Mouse (Mus musculus): ENCODE measurements around the gene Dpy30.
A peak's percentile ranks its signal among the peaks of the same experiment; 100 is the strongest.

Dpy30 gene

GRCm38 (mm10) chr17:74294426-74295025, 29.2 kb downstream of the Dpy30 start:
- DNase-seq (ENCODE audit: low read depth): no peak

DNA sequence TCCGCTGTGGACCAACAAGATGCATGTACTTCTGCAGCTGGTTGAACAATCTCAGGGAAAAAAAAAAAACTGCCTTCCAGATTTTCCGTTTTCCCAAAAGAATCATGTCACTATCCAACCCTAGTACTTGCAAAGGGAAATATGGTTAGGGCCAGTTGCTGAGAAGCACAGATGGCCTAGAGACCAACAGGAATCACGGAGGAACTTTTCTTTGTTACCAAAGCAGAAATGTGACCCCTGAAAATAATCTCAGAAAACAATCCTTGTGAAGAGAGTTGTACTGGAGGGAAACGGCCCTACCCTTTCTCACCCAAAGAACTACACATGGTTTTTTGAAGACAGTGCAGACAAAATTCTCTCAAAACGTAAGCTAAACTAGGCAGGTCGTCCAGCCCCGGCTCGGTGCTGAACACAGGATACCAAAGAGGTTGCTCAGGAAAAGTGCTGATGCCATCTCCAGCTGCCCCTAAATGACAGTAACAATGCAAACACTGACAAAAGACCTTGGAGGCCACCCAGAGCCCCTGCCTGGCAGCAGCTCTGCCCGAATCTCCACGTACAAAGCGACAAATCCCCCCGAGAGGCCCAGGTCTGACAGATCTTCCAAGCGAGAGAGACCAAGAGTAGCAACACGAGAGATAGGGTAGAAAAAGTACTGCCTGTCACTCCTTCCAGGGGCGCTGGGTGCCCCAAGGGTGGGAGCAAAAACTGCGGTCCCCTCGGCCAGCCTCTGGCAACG, 29.9 kb downstream of the Dpy30 start:
- DNase-seq (ENCODE audit: low read depth): no peak

GRCm38 (mm10) chr17:74291640-74292361, 31.9 kb downstream of the Dpy30 start:
- DNase-seq (ENCODE audit: low read depth): no peak

DNA sequence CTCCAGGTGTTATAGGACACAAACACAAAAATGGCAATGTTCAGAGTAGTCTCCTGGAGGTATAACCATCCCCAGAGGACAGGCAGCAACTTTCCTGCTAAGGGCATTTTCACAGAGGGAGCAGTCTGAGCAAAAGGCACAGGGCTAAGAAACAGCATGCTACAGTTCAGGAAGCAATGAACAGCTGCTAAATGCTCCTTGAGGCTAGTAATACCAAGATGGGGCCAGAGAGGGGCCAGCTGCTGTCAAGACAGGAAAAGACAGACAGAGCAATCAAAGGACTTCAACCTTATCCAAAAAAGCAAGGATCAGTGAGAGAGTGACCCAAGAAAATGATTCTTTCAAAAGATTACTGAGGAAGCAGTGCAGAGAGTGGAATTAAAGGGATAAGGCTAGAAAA, 32.9 kb downstream of the Dpy30 start:
- DNase-seq (ENCODE audit: low read depth): no peak

DNA sequence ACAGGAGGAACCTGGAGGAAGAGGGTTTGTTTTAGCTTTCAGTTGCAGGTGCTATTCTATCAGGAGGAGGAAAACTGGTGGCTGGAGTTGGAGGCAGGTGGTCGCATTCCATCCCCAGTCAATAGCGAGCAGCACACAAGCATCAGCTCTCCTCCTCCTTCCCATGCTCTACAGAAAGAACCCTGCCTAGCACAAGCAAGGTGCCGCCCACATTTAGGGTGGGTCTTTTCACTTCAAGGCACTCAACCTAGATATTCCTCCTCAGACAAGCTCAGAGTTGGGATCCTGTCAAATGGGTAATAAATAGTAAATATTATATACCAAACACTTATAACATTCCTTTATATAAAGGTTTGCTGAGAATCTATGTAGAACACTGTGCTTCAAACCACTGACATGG, 33.5 kb downstream of the Dpy30 start:
- no peak for DNase-seq (ENCODE audit: low read depth)

DNA sequence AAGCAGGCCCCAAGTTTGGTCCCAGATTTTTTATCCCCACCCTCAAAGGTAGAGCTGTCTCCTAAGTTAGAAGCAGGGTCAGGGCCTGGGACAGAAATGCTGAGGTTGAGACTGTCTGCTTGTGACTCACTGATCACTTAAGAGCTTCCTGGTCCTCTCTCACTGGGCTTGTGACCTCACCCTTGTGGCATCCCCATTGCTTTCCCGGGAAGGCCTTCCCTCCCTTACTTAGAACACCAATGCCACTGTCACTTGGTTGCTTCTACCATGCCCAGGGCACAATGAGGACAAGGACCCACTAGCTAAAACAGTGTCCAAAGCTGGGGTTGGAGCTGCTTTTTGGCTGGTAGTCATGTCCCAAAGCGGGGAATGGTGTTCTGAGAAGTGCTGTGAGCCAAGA, 35.1 kb downstream of the Dpy30 start:
- DNase-seq (ENCODE audit: low read depth): no peak

GRCm38 (mm10) chr17:74286140-74286730, 37.5 kb downstream of the Dpy30 start:
- DNase-seq (ENCODE audit: low read depth): no peak

DNA sequence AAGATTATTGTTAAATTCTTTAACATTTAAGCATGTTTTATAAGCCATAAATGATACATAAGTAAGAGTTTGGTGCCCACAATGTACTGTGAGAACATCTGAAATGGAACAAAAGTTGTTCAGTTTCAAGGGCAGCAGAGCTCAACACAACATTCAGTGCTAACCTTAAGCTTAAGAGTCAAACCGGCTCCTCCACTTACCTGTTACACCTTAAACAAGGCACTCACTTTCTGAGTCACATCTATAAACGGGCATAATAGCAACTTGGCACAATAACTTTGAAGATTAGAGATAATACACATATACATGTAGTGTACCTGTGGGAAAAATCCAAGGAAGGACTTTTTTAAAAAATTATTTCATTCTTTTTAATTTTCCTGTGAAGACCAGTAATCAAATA, 38.0 kb downstream of the Dpy30 start:
- DNase-seq (ENCODE audit: low read depth): no peak

DNA sequence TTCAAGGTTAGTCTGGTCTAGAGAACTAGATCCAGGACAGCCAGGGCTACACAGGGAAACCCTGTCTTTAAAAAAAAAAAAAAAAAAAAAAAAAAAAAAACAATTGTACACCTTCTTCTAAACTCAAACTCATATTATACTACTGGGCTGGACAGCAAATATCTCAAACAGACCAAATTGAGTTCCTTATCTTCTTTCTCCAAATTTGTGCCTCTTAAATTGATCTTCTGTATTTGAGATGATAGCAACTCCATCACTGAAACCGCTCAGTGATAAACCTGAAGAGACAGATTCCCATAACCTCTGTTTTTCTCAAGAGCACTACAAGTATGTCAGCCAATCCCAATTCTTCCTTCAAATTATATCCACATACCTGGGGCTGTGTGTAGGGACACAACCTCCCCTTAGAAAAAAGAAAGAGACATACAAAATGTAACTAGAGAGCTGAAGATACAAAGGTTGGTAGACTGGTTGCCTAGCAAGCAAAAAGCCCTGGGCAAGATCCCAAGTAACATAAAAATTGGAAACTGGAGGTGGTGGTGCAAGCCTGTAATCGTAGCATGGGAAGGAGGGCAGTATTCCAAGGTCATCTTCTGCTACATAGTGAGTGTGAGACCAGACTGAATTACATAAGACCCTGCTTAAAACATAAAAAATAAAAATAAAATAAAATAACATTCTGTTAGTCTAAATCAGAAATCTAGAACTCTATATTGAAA, 39.2 kb downstream of the Dpy30 start:
- no peak for DNase-seq (ENCODE audit: low read depth)

- DNase-seq (ENCODE audit: low read depth): no peak
Measured at GRCm38 (mm10) chr17:74282024-74282423, 41.7 kb downstream of the Dpy30 start.

GRCm38 (mm10) chr17:74278966-74279869, 44.5 kb downstream of the Dpy30 start:
- no peak for DNase-seq (ENCODE audit: low read depth)

DNA sequence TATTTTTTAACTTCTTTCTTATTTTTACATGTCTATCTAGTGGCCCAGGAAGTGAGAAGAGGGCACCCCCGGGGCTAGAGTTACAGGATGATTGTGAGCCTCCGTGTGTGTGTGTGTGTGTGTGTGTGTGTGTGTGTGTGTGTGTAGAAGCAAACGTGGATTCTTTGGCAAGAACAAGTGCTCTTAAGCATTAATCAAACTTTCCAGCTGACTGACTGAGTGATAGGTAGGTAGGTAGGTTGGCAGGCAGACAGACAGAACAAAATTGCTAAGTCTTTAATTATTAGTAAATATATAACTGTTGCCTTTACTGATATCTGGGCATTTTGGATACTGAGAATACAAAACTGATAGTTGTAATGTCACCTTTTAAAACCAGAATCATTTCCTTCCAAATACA, 49.3 kb downstream of the Dpy30 start:
- no peak for DNase-seq (ENCODE audit: low read depth)

DNA sequence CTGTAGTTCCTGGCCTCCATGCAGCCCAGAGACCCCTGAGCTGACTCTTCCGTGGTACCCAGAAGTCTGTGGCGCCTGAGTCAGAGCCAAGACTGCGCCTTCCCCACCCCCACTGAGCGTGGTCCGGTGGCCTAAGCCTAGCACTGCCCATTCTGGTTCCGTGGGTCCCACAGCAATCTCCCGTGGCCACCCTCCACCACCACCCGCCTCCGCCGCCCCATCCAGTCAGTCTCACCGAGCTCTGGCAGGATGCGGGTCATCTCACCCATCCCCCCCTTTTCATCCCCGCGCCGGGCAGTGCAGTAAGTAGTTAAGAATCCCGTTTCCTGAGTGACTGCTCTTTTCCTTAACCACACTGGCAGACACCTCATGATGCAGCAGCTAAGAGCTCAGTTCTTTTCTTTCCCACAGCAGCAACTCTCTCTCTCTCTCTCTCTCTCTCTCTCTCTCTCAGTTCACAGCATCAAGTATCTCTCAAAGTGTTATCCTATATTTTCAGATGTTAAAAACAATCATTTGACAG, 51.0 kb downstream of the Dpy30 start:
- DNase-seq (ENCODE audit: low read depth): no peak

DNA sequence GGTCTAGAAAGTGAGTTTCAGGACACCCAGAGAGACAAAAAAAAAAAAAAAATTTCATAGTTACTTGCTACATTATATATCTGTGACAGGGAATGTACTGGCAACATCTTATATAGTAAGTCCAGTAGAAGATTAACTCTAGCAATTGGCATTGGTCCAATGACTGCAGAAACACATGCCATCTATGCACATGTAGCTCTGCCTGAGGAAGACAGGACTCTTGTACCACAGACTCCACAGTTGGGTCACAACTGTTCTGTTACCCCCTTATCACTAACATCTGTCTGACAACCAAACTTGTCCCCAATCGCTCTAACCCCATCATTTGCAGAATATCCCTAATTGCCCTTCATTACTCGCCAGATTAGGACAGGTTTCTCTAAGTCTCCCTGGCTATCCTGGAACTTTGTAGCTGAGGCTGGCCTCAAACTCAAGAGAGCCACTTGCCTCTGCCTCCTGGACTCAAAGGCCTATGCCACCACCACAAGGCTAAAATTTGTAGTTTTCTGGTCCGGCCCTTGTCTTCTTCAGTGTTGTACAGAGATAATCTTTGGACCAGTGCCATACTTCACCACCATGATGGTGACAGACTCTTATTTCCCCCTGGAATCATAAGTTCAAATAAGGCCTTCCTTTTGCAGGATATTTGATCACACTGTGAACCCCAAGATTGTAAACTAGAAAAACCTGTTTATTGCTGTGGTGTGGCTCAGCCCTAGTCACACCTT, 52.0 kb downstream of the Dpy30 start:
- no peak for DNase-seq (ENCODE audit: low read depth)

DNA sequence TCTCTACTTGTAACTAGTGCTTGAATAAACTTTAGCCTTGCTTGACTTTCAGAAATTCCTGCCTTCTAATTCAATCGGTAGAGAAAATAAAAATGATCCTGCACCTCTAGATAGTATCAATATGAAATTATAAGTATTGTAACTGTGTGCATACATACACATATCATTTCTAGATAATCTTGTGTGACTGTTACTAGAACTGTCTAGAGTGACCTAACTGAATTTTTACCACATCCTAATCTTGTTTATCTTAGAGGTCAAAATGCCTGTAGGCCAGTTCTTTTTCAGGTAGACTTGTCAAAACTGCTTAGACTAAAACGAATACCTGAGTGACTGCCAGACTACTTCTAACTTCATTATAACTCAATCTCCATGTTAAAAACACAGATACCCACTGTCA, 53.5 kb downstream of the Dpy30 start:
- no peak for DNase-seq (ENCODE audit: low read depth)

DNA sequence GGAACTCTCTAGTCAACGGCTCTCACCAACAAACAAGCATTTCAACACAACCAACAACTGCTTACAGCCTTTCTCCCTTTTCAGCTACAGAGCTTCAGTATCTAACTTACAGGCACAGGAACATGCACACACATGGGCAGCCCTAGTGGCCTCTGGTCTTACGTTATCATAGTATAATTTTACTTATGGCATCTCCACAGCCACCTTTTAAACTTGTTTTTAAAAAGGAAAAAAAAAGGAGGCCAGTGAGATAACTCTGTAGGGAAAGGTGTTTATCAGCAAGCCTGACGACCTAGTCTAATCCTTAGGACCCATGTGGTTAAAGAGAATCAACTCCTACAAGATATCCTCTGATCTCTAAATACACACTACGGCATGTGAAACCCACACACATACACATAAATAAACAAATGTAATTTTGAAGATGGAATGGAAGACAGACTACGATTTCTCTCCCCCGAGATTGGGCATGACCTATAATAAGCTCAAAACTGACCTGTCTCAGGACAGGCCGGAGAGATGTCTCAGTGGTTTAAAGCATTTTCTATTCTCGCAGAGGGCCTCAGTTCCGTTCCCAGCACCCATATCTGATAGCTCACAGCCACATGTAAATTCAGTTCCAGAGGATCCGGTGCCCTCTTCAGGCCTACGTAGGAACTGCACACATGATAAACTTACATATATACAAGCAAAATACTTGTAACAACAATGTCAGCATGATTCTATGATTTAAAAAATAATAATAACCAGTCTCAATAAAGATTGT, 56.1 kb downstream of the Dpy30 start:
- DNase-seq (ENCODE audit: low read depth): peak; percentile 84

DNA sequence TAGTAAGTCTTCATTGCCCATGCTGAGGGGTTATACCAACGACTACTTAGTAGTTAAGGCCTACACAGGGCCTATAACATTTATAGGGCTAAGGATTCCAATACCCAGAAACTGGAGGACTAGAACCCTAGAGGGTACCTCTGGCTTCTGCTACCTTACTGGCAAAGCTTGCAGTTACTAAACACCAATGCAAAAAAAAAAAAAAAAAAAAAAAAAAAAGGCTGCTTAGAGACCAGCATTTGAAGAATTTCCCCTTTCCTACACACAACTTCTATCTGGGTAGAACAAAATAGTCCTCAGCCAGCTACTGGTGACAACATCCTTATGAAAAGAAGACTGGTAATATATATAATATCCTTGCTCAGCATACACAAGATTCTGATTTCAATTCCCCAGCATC, 58.1 kb downstream of the Dpy30 start:
- no peak for DNase-seq (ENCODE audit: low read depth)

- no peak for DNase-seq (ENCODE audit: low read depth)
Measured at GRCm38 (mm10) chr17:74265156-74265505, 58.6 kb downstream of the Dpy30 start.

DNA sequence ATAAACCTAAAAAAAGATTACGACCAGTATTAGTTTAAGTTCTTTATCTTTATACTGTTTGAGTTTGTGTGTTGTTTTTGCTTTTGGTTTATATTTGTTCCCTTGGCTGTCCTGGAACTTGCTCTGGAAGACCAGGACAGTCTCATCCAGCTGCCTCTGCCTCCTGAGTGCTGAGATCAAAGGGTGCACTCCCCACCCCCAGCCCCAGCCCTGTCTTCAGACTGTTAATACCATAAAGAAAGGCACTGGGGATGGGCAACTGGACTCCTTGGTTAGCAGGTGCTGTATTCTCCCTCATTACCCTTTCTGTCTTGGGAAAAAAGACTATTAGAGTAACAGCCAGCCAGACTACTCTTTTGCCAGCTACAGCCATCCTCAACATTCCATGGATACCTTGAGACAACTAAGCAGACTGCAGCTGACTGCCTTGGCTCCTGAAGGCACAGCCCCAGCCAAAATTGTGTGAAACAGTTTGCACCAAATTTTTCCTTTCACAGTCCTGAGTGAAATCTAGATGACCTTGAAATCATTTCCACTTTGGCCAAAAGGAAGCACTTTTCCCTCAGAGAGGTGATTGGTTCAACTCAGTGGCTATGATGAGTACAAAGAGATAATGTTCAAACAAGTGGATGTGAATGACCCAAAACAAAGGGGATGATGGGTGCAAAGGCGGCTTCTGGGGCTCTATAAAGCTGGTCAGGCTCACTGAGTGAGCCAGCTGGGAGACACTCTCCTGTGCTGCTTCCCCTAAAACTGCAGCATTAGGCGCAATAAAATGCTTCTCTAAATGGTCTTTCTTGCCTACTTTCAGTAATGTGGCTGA, 59.2 kb downstream of the Dpy30 start:
- DNase-seq (ENCODE audit: low read depth): no peak
